Mouse (Mus musculus) heart, postnatal 36 days (tissue): ENCODE measurements around the gene Atp8a1. TPM values are rescaled to one million over a fixed set of nuclear protein-coding genes. Genes with fewer than 3 reads are reported as not detected.

Source experiments
- DNase-seq, 2 experiments: peaks; one replicate each; pipeline ENCODE4 v3.0.0; 2021 to 2022
- intact Hi-C: fragments of 180-260 bp; cut with DNase I; formaldehyde crosslinking; loops from one replicate; pipeline ENCODE4 v1.15.1; 2025
- total RNA-seq, 2 experiments: library from RNA; stranded (reverse); gene quantifications; 2 replicates each; pipeline ENCODE4 v1.2.3; 2021

Atp8a1 gene
- 10 to 100 TPM; 24.5 to 24.7 TPM for total RNA-seq

GRCm38 (mm10) chr5:67847253-67848165, at the start of gene Atp8a1:
Gene Atp8a1, minus strand, starts transcription at chr5:67847434.
- intact Hi-C loops = loop anchor here (1.0 to 10.0 kb wide), 6 partner anchors 49 to 313 kb away; partner anchors contain the start of gene Gm5108
- peak; percentile 99 for DNase-seq

GRCm38 (mm10) chr5:67884422-67885210, 37.4 kb upstream of the Atp8a1 start:
- intact Hi-C loops = no loop called here
- no peak for DNase-seq

GRCm38 (mm10) chr5:67883564-67884171, 36.4 kb upstream of the Atp8a1 start:
- intact Hi-C loops = no loop called here
- no peak for DNase-seq

GRCm38 (mm10) chr5:67871414-67871813, 24.2 kb upstream of the Atp8a1 start:
- no peak for DNase-seq
- intact Hi-C loops = no loop called here

- intact Hi-C loops = no loop called here
- no peak for DNase-seq
These were observed 19.0 kb upstream of the Atp8a1 start for GRCm38 (mm10) chr5:67866221-67866620.

- DNase-seq = no peak
- intact Hi-C loops = no loop called here
These were observed 18.4 kb upstream of the Atp8a1 start for GRCm38 (mm10) chr5:67865670-67866069.

- intact Hi-C loops = no loop called here
These were observed 17.4 kb upstream of the Atp8a1 start for GRCm38 (mm10) chr5:67864508-67865060.

GRCm38 (mm10) chr5:67863950-67864391, 16.7 kb upstream of the Atp8a1 start:
- intact Hi-C loops = no loop called here
- DNase-seq = no peak

More at GRCm38 (mm10) chr5:67864508-67865060, 17.4 kb upstream of the Atp8a1 start:
- no peak for DNase-seq

- DNase-seq = no peak
- intact Hi-C loops = no loop called here
These were observed 7.9 kb upstream of the Atp8a1 start for GRCm38 (mm10) chr5:67854963-67855606.

GRCm38 (mm10) chr5:67852860-67853259, 5.6 kb upstream of the Atp8a1 start:
- intact Hi-C loops = no loop called here
- DNase-seq = no peak

- intact Hi-C loops = loop anchor here (5.0 to 10.0 kb wide), 3 partner anchors 93 to 315 kb away; partner anchors contain the start of gene Gm5108
- DNase-seq = no peak
These were observed 2.2 kb upstream of the Atp8a1 start for GRCm38 (mm10) chr5:67849411-67849810.

GRCm38 (mm10) chr5:67848511-67849014, 1.3 kb upstream of the Atp8a1 start:
- intact Hi-C loops = loop anchor here (5.0 to 10.0 kb wide), 3 partner anchors 94 to 314 kb away; partner anchors contain the start of gene Gm5108
- no peak for DNase-seq

- intact Hi-C loops = loop anchor here (1.0 to 10.0 kb wide), 6 partner anchors 48 to 312 kb away; partner anchors contain the start of gene Gm5108
- peak; percentile 38 to 53 for DNase-seq
These were observed 641 bp downstream of the Atp8a1 start for GRCm38 (mm10) chr5:67846361-67847224.

GRCm38 (mm10) chr5:67845190-67845691, 2.0 kb downstream of the Atp8a1 start:
- intact Hi-C loops = loop anchor here (5.0 to 10.0 kb wide), 3 partner anchors 97 to 310 kb away; partner anchors contain the start of gene Gm5108
- DNase-seq = no peak

GRCm38 (mm10) chr5:67844070-67844469, 3.2 kb downstream of the Atp8a1 start:
- intact Hi-C loops = loop anchor here (10.0 kb wide), 1 partner anchor 309 kb away; no protein-coding TSS in a partner anchor
- DNase-seq = no peak

- DNase-seq = no peak
- intact Hi-C loops = loop anchor here (10.0 kb wide), 1 partner anchor 308 kb away; no protein-coding TSS in a partner anchor
These were observed 4.9 kb downstream of the Atp8a1 start for GRCm38 (mm10) chr5:67842306-67842705.

GRCm38 (mm10) chr5:67833841-67834240, 13.4 kb downstream of the Atp8a1 start:
- intact Hi-C loops = no loop called here
- DNase-seq = no peak
